Mouse (Mus musculus): ENCODE measurements around the gene Gpc6. TPM values are rescaled to one million over a fixed set of nuclear protein-coding genes. Genes with fewer than 3 reads are reported as not detected.

Gpc6 gene
- total and polyA plus RNA-seq, 3 experiments = 4.6 to 10.3 (median 8.0) TPM

DNA sequence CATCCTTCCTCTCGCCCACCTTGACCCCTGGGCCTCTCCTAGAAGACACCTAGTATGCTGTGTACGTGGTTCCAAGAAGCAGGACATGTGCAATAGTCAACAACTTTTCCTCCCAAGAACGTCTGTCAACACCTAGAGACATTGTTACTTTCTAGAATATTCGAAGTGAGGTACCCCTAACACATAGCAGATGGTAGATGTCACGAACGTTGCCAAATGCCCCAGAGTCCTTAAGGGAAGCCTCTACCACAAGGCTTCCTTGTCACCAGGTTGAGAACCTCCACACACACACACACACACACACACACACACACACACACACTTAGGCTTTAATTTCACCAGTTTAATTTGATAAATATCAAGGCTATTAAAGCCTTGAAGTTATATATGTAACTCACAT, 600.0 kb downstream of the Gpc6 start:
- TF ChIP-seq EP300 (IDR thresholded peaks at IDR 0.05; ENCODE audit: insufficient read depth, low read depth, low read length) (no peak), POLR2A (IDR thresholded peaks at IDR 0.05; ENCODE audit: insufficient read depth, low read depth, low read length) (no peak), CTCF (IDR thresholded peaks at IDR 0.05) (no peak)
- Histone ChIP-seq H3K27me3 (ENCODE audit: control insufficient read depth, insufficient read depth, low read length) (no peaks in the 10 kb centered on the region), H3K36me3 (ENCODE audit: control insufficient read depth, insufficient read depth, low read length) (no peaks in the 10 kb centered on the region), H3K4me3 (no peak overlapping the region), H3K4me1 (ENCODE audit: control insufficient read depth, insufficient read depth, low read length) (no peaks in the 10 kb centered on the region), H3K27ac (no peak overlapping the region), H3K9ac (ENCODE audit: low read depth, low read length) (no peak overlapping the region), H3K79me2 (replicated peaks; ENCODE audit: control insufficient read depth, insufficient read depth, low read length) (no peaks in the 10 kb centered on the region)
- no peak for DNase-seq
- intact Hi-C loops (cut with DNase I) = no loop called here
- 73% methylated on average over 6 of the region's 6 CpGs for WGBS

GRCm38 (mm10) chr14:117527053-117527452, 601.9 kb downstream of the Gpc6 start:
- Histone ChIP-seq H3K4me3 (no peak overlapping the region), H3K36me3 (ENCODE audit: control insufficient read depth, insufficient read depth, low read length) (no peaks in the 10 kb centered on the region), H3K27me3 (ENCODE audit: control insufficient read depth, insufficient read depth, low read length) (no peaks in the 10 kb centered on the region), H3K27ac (no peak overlapping the region), H3K9ac (ENCODE audit: low read depth, low read length) (no peak overlapping the region), H3K79me2 (replicated peaks; ENCODE audit: control insufficient read depth, insufficient read depth, low read length) (no peaks in the 10 kb centered on the region), H3K4me1 (ENCODE audit: control insufficient read depth, insufficient read depth, low read length) (no peaks in the 10 kb centered on the region)
- WGBS = 90% methylated on average over 7 of the region's 7 CpGs
- intact Hi-C loops (cut with DNase I) = no loop called here
- no peak for TF ChIP-seq EP300 (IDR thresholded peaks at IDR 0.05; ENCODE audit: insufficient read depth, low read depth, low read length)
- no peak for TF ChIP-seq CTCF (IDR thresholded peaks at IDR 0.05)
- no peak for TF ChIP-seq POLR2A (IDR thresholded peaks at IDR 0.05; ENCODE audit: insufficient read depth, low read depth, low read length)
- no peak for DNase-seq

DNA sequence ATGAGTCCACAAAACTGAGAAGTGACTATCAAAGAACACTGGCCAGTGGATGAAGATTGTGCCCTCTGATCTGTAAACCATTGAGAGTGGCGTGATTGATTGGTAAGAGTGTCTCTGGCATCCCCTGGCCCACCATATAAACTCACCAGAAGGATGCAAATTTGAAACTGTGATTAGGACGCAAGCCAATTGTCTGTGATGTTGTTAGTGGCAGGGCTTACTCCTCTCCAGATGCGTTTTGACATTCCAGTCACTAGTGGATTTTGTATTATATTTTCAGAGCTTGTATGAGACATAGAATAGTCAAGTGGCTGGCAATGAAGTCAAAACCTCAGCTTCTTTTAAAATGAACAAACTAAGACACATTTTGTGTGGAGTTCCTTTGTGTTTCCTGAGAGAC, 604.3 kb downstream of the Gpc6 start:
- no peak for DNase-seq
- WGBS = 77% methylated on average over 3 of the region's 3 CpGs
- H3K4me3 ChIP-seq = no peak overlapping the region
- no peaks in the 10 kb centered on the region for H3K36me3 ChIP-seq (ENCODE audit: control insufficient read depth, insufficient read depth, low read length)
- H3K79me2 ChIP-seq (replicated peaks; ENCODE audit: control insufficient read depth, insufficient read depth, low read length) = no peaks in the 10 kb centered on the region
- H3K27me3 ChIP-seq (ENCODE audit: control insufficient read depth, insufficient read depth, low read length) = no peaks in the 10 kb centered on the region
- no peak overlapping the region for H3K9ac ChIP-seq (ENCODE audit: low read depth, low read length)
- no peak overlapping the region for H3K27ac ChIP-seq
- no peaks in the 10 kb centered on the region for H3K4me1 ChIP-seq (ENCODE audit: control insufficient read depth, insufficient read depth, low read length)
- TF ChIP-seq CTCF (IDR thresholded peaks at IDR 0.05) = no peak
- intact Hi-C loops (cut with DNase I) = no loop called here

- Histone ChIP-seq H3K27me3 (ENCODE audit: control insufficient read depth, insufficient read depth, low read length) (no peaks in the 10 kb centered on the region), H3K36me3 (ENCODE audit: control insufficient read depth, insufficient read depth, low read length) (no peaks in the 10 kb centered on the region), H3K4me1 (ENCODE audit: control insufficient read depth, insufficient read depth, low read length) (no peaks in the 10 kb centered on the region), H3K27ac (no peak overlapping the region), H3K79me2 (replicated peaks; ENCODE audit: control insufficient read depth, insufficient read depth, low read length) (no peaks in the 10 kb centered on the region; the same call in 1 of the 2 replicates), H3K4me3 (no peak overlapping the region), H3K9ac (ENCODE audit: low read depth, low read length) (no peak overlapping the region)
- TF ChIP-seq EP300 (IDR thresholded peaks at IDR 0.05; ENCODE audit: insufficient read depth, low read depth, low read length) = no peak
- TF ChIP-seq POLR2A (IDR thresholded peaks at IDR 0.05; ENCODE audit: insufficient read depth, low read depth, low read length) = no peak
- TF ChIP-seq CTCF (IDR thresholded peaks at IDR 0.05) = no peak
- intact Hi-C loops (cut with DNase I) = no loop called here
- no peak for DNase-seq
These were observed 627.7 kb downstream of the Gpc6 start for GRCm38 (mm10) chr14:117552776-117553175.

GRCm38 (mm10) chr14:117556715-117557320, 631.7 kb downstream of the Gpc6 start:
- DNase-seq = no peak

GRCm38 (mm10) chr14:117562146-117562545, 637.0 kb downstream of the Gpc6 start:
- intact Hi-C loops (cut with DNase I) = no loop called here

More at GRCm38 (mm10) chr14:117556715-117557320, 631.7 kb downstream of the Gpc6 start:
- no peaks in the 10 kb centered on the region for H3K4me1 ChIP-seq (ENCODE audit: control insufficient read depth, insufficient read depth, low read length)
- 74% methylated on average over 7 of the region's 7 CpGs for WGBS
- no peak overlapping the region for H3K4me3 ChIP-seq
- TF ChIP-seq EP300 (IDR thresholded peaks at IDR 0.05; ENCODE audit: insufficient read depth, low read depth, low read length) (no peak), CTCF (IDR thresholded peaks at IDR 0.05) (no peak), POLR2A (IDR thresholded peaks at IDR 0.05; ENCODE audit: insufficient read depth, low read depth, low read length) (no peak)
- H3K36me3 ChIP-seq (ENCODE audit: control insufficient read depth, insufficient read depth, low read length) = no peaks in the 10 kb centered on the region
- H3K9ac ChIP-seq (ENCODE audit: low read depth, low read length) = no peak overlapping the region
- intact Hi-C loops (cut with DNase I) = no loop called here
- H3K27me3 ChIP-seq (ENCODE audit: control insufficient read depth, insufficient read depth, low read length) = no peaks in the 10 kb centered on the region
- H3K27ac ChIP-seq = no peak overlapping the region
- no peaks in the 10 kb centered on the region for H3K79me2 ChIP-seq (replicated peaks; ENCODE audit: control insufficient read depth, insufficient read depth, low read length)

More at GRCm38 (mm10) chr14:117562146-117562545, 637.0 kb downstream of the Gpc6 start:
- H3K27ac ChIP-seq = no peak overlapping the region
- no peak overlapping the region for H3K9ac ChIP-seq (ENCODE audit: low read depth, low read length)
- 75% methylated on average over 4 of the region's 4 CpGs for WGBS
- no peaks in the 10 kb centered on the region for H3K27me3 ChIP-seq (ENCODE audit: control insufficient read depth, insufficient read depth, low read length)
- no peaks in the 10 kb centered on the region for H3K36me3 ChIP-seq (ENCODE audit: control insufficient read depth, insufficient read depth, low read length)
- no peak overlapping the region for H3K4me3 ChIP-seq
- no peaks in the 10 kb centered on the region for H3K4me1 ChIP-seq (ENCODE audit: control insufficient read depth, insufficient read depth, low read length)
- no peak for DNase-seq
- no peaks in the 10 kb centered on the region for H3K79me2 ChIP-seq (replicated peaks; ENCODE audit: control insufficient read depth, insufficient read depth, low read length)
- TF ChIP-seq POLR2A (IDR thresholded peaks at IDR 0.05; ENCODE audit: insufficient read depth, low read depth, low read length) (no peak), CTCF (IDR thresholded peaks at IDR 0.05) (no peak), EP300 (IDR thresholded peaks at IDR 0.05; ENCODE audit: insufficient read depth, low read depth, low read length) (no peak)
